Mouse (Mus musculus): ENCODE data around the gene Cdpf1. TPM values are rescaled to one million over a fixed set of nuclear protein-coding genes. Genes with fewer than 3 reads are reported as not detected.
A peak's percentile ranks its signal among the peaks of the same experiment; 100 is the strongest.
"Not testable (repeated sequence)": the region's sequence is repeated elsewhere in the genome, so short reads cannot be mapped to it uniquely, and the experiment has no call there.

The Cdpf1 gene
- polyA plus RNA-seq, 1 experiment from 2014 or later, result 26.8 TPM

DNA sequence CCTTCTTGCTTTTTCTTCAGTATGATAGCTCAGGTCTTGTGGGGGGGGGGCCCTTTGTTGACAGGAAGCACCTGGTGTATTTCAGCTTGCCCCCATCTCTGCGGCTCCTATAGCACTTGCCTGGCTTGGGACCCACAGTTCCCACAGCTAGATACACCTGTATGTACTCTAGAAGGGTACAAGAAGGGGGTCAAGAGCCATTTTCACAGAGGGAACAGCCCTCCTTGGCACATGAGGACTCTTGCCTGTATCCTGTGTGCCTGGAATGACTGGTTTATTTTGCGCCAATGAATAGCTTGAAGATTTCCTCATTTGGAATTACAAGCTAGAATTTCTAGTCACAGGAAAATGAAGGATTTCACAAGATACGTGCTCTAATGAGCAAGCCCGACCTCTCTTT lies 20.0 kb downstream of the Cdpf1 start:
- H3K9me3 ChIP-seq (ENCODE audit: low read depth, low read length), result no peaks in the 10 kb centered on the region
- H3K9ac ChIP-seq, result no peak overlapping the region
- no peak for TF ChIP-seq CTCF (IDR thresholded peaks at IDR 0.05; ENCODE audit: low read depth)
- DNase-seq (no peak), ATAC-seq (ENCODE audit: insufficient read depth) (no peak)
- no peaks in the 10 kb centered on the region for H3K27me3 ChIP-seq (ENCODE audit: insufficient read depth, low read length)
- no peak overlapping the region for H3K4me2 ChIP-seq
- 70% methylated on average over 4 of the region's 4 CpGs for WGBS
- H3K27ac ChIP-seq (ENCODE audit: low read depth), result no peak overlapping the region
- no peak overlapping the region for H3K4me3 ChIP-seq (ENCODE audit: low read depth, low read length)
- no peaks in the 10 kb centered on the region for H3K36me3 ChIP-seq (ENCODE audit: insufficient read depth)
- H3K4me1 ChIP-seq (ENCODE audit: insufficient read depth), result no peaks in the 10 kb centered on the region

DNA sequence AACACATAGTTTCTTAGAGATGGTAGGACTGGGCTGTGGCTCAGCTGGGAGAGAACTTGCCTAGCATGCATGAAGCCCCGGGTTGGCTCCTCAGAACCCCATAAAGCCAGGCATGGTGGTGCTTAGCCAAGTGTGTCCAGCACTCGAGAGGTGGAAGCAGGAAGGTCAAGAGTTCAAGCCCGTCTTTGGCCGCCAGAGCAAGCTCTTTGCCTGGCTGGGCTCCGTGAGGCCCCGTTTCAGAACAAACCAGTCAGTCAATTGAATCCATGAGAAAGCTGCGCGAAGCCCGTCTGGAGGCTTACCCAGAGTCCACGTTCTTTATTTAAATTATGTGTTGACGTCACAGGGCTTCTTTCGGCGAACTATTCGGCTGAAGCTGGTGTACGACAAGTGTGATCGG lies 22.9 kb downstream of the Cdpf1 start:
- ATAC-seq (ENCODE audit: insufficient read depth), result no peak
- WGBS, result 66% methylated on average over 16 of the region's 16 CpGs

DNA sequence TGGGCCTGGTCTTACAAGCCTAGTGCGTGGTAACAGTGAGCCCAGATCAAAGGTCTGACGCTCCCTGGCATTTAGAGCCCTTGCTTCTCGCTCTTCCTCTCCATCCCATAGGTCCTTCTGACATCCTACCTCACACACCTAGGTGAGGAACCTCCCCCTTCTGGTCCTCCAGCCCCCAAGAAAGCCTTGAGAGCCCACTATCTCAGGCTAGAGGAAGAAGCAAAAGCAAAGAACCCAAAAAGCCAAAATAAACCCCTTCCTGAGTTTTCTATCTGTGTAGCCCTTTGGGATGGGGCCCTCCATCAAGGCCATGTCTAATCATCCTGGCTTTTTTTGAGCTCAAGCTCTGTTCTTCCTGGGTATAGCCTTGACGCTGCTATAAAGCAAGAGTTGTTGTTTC lies 23.4 kb downstream of the Cdpf1 start:
- H3K9ac ChIP-seq, result no peak overlapping the region
- no peak overlapping the region for H3K4me2 ChIP-seq
- no peak for DNase-seq
- no peaks in the 10 kb centered on the region for H3K27me3 ChIP-seq (ENCODE audit: insufficient read depth, low read length)
- no peak for ATAC-seq (ENCODE audit: insufficient read depth)
- 89% methylated on average over 4 of the region's 4 CpGs for WGBS
- no peaks in the 10 kb centered on the region for H3K36me3 ChIP-seq (ENCODE audit: insufficient read depth)
- H3K4me1 ChIP-seq (ENCODE audit: insufficient read depth), result no peaks in the 10 kb centered on the region
- H3K9me3 ChIP-seq (ENCODE audit: low read depth, low read length), result no peaks in the 10 kb centered on the region; the same call in 1 of the 2 replicates
- H3K27ac ChIP-seq (ENCODE audit: low read depth), result no peak overlapping the region
- TF ChIP-seq CTCF (IDR thresholded peaks at IDR 0.05; ENCODE audit: low read depth), result no peak
- no peak overlapping the region for H3K4me3 ChIP-seq (ENCODE audit: low read depth, low read length)

More for the DNA sequence above, 22.9 kb downstream of the Cdpf1 start:
- H3K4me1 ChIP-seq (ENCODE audit: insufficient read depth), result no peaks in the 10 kb centered on the region
- H3K9me3 ChIP-seq (ENCODE audit: low read depth, low read length), result no peaks in the 10 kb centered on the region
- H3K9ac ChIP-seq, result no peak overlapping the region
- no peak overlapping the region for H3K4me3 ChIP-seq (ENCODE audit: low read depth, low read length)
- H3K36me3 ChIP-seq (ENCODE audit: insufficient read depth), result no peaks in the 10 kb centered on the region
- TF ChIP-seq CTCF (IDR thresholded peaks at IDR 0.05; ENCODE audit: low read depth), result no peak
- DNase-seq, result no peak
- H3K4me2 ChIP-seq, result no peak overlapping the region
- no peak overlapping the region for H3K27ac ChIP-seq (ENCODE audit: low read depth)
- no peaks in the 10 kb centered on the region for H3K27me3 ChIP-seq (ENCODE audit: insufficient read depth, low read length)

DNA sequence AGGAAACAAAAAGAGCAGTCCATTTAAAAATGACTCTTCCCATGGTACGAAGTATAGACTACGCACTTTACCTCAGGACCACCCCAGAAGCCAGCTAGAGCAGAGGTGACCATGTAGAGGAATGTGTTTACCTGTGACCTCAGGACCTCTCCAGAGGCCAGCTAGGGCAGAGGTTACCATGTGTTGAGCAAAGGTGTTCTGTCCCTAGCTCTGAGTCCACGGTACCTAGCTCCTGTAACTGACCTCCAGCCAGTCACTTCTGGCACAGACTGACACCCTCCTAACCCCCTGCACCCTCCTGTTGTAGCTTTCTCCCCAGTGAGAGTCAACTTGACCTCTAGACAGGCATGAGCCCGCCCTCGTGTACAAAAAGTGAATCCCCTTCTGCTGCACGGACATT lies 24.0 kb downstream of the Cdpf1 start:
- Histone ChIP-seq H3K4me1 (ENCODE audit: insufficient read depth) (no peaks in the 10 kb centered on the region), H3K9me3 (ENCODE audit: low read depth, low read length) (no peaks in the 10 kb centered on the region; the same call in 1 of the 2 replicates), H3K27me3 (ENCODE audit: insufficient read depth, low read length) (no peaks in the 10 kb centered on the region), H3K4me2 (no peak overlapping the region), H3K9ac (no peak overlapping the region), H3K36me3 (ENCODE audit: insufficient read depth) (no peaks in the 10 kb centered on the region), H3K4me3 (ENCODE audit: low read depth, low read length) (no peak overlapping the region), H3K27ac (ENCODE audit: low read depth) (no peak overlapping the region)
- DNase-seq (no peak), ATAC-seq (ENCODE audit: insufficient read depth) (no peak)
- TF ChIP-seq CTCF (IDR thresholded peaks at IDR 0.05; ENCODE audit: low read depth), result no peak
- WGBS, result 82% methylated on average over 6 of the region's 6 CpGs

DNA sequence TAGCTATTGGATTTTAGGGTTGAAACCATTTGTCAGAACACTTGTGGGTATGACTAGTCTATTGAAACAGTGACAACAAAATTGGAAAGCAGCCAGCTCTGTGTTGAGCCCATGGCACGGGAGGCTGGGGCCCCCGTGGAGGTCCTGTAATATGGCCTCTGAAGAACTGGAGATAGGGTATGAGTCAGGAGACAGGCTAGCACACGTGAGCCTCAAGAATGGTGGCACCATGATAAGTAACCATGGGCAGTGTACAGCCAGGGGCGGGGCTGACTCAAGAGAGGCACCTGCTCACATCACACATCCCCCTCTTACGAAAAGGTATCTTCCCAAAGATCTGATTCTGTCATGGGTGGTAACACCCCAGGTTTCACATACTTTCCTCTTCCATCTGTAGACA lies 24.8 kb downstream of the Cdpf1 start:
- no peak overlapping the region for H3K4me2 ChIP-seq
- H3K36me3 ChIP-seq (ENCODE audit: insufficient read depth), result no peaks in the 10 kb centered on the region
- H3K9me3 ChIP-seq (ENCODE audit: low read depth, low read length), result no peaks in the 10 kb centered on the region; the same call in 1 of the 2 replicates
- H3K27ac ChIP-seq (ENCODE audit: low read depth), result no peak overlapping the region
- DNase-seq (peak; percentile 13), ATAC-seq (ENCODE audit: insufficient read depth) (no peak)
- no peak overlapping the region for H3K9ac ChIP-seq
- 61% methylated on average over 5 of the region's 5 CpGs for WGBS
- no peak for TF ChIP-seq CTCF (IDR thresholded peaks at IDR 0.05; ENCODE audit: low read depth)
- H3K4me3 ChIP-seq (ENCODE audit: low read depth, low read length), result no peak overlapping the region
- no peaks in the 10 kb centered on the region for H3K4me1 ChIP-seq (ENCODE audit: insufficient read depth)
- no peaks in the 10 kb centered on the region for H3K27me3 ChIP-seq (ENCODE audit: insufficient read depth, low read length)

DNA sequence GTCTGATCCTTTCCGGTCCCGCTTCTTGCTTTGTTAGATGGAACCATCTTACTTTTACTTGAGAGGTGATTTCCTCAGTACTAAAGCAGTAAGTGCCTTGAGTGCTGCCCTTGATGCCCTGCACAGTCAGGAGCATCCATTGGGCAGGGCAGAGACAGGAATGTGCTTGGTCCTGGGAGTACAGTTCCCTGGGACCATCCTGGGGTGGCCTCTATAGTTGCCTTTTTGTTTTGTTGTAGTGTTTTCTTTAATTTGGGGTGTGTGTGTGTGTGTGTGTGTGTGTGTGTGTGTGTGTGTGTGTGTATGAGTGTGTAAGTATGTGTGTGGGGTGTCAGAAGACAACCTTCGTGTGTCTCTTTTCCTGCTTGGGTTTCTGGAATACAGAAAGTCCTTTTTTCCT lies 27.2 kb downstream of the Cdpf1 start:
- 86% methylated on average over 3 of the region's 3 CpGs for WGBS
- Histone ChIP-seq H3K27me3 (ENCODE audit: insufficient read depth, low read length) (no peaks in the 10 kb centered on the region), H3K27ac (ENCODE audit: low read depth) (no peak overlapping the region), H3K9ac (no peak overlapping the region), H3K9me3 (ENCODE audit: low read depth, low read length) (no peaks in the 10 kb centered on the region; the same call in 1 of the 2 replicates), H3K4me3 (ENCODE audit: low read depth, low read length) (no peak overlapping the region), H3K36me3 (ENCODE audit: insufficient read depth) (no peaks in the 10 kb centered on the region), H3K4me2 (no peak overlapping the region), H3K4me1 (ENCODE audit: insufficient read depth) (no peaks in the 10 kb centered on the region)
- no peak for TF ChIP-seq CTCF (IDR thresholded peaks at IDR 0.05; ENCODE audit: low read depth)
- DNase-seq (no peak), ATAC-seq (ENCODE audit: insufficient read depth) (no peak)

DNA sequence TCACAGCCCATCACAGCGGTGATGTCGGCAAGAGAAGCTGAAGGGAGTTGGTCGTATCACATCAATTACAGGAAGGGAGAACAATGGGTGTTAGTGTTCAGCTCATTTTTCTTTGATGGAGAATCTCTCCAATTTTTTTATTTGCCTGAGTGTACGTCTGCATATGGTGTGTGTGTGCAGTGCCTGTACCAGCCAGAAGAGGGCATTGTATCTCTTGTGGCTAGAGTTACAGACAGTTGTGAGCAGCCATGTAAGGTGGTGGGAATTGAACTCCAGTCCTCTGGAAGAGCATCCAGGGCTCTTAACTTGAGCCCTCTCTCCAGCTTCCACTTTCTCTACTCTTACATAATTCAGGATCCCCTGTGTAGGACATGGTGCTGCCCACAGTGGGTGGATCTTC lies 28.4 kb downstream of the Cdpf1 start:
- Histone ChIP-seq H3K4me3 (ENCODE audit: low read depth, low read length) (no peak overlapping the region), H3K27me3 (ENCODE audit: insufficient read depth, low read length) (no peaks in the 10 kb centered on the region), H3K36me3 (ENCODE audit: insufficient read depth) (no peaks in the 10 kb centered on the region), H3K4me2 (no peak overlapping the region), H3K9me3 (ENCODE audit: low read depth, low read length) (no peaks in the 10 kb centered on the region; the same call in 1 of the 2 replicates), H3K4me1 (ENCODE audit: insufficient read depth) (no peaks in the 10 kb centered on the region), H3K27ac (ENCODE audit: low read depth) (no peak overlapping the region), H3K9ac (no peak overlapping the region)
- peak; percentile 31 for TF ChIP-seq CTCF (IDR thresholded peaks at IDR 0.05; ENCODE audit: low read depth)
- WGBS, result 79% methylated on average over 4 of the region's 4 CpGs
- no peak for ATAC-seq (ENCODE audit: insufficient read depth)
- DNase-seq, result no peak

DNA sequence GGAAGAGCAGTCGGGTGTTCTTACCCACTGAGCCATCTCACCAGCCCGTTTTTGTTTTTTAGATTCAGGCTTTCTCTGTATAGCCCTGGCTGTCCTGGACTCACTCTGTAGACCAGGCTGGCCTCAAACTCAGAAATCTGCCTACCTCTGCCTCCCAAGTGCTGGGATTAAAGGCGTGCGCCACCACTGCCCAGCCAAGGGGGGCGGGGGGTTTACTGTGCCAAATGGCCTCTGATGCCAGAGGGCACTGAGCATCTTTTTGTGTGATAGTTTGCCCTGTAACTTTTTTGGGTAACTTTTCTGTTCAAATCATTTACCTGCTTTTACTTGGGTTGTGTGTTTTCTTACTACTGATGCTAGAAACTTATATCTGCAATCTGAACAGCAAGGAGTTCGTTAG lies 32.6 kb downstream of the Cdpf1 start:
- 91% methylated on average over 6 of the region's 6 CpGs for WGBS
- H3K27me3 ChIP-seq (ENCODE audit: insufficient read depth, low read length); H3K4me1 ChIP-seq (ENCODE audit: insufficient read depth); H3K36me3 ChIP-seq (ENCODE audit: insufficient read depth); DNase-seq; H3K27ac ChIP-seq (ENCODE audit: low read depth); H3K9ac ChIP-seq; H3K9me3 ChIP-seq (ENCODE audit: low read depth, low read length); H3K4me3 ChIP-seq (ENCODE audit: low read depth, low read length); ATAC-seq (ENCODE audit: insufficient read depth); H3K4me2 ChIP-seq: not testable (repeated sequence)

All from lung, embryonic 14.5 days (tissue).